Mouse (Mus musculus): ENCODE data around the gene Fam47e. TPM values are rescaled to one million over a fixed set of nuclear protein-coding genes. Genes with fewer than 3 reads are reported as not detected.

The Fam47e gene
- total and polyA plus RNA-seq, 3 experiments, result not detected

DNA sequence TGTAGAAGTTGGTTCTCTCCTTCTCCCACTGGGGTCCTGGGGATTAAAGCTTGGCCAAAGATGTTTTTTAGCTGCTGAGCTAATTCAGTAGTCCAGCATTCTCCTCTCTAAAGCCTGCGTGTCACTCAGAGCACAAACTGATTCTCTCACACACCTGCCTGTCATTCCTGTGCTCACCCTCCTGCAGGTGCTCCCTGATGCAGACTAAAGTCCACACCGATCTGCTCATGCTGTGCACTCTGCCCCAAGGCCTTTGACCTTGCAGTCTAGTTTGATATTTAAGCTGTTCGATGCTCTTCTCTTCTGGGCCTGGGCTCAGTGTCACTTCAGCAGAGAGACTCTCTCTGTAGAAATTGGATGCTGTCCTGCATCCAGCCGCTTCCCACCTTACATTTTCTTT, 16.4 kb downstream of the Fam47e start:
- H3K9me3 ChIP-seq (replicated peaks; ENCODE audit: insufficient read depth, low read length), result no peaks in the 10 kb centered on the region
- H3K36me3 ChIP-seq (ENCODE audit: control insufficient read depth in 1 of 2, insufficient read depth in 2 of 2, low read length in 2 of 2), result no peaks in the 10 kb centered on the region
- no peak for DNase-seq (ENCODE audit: low read depth, low spot score)
- TF ChIP-seq MEF2A (IDR thresholded peaks at IDR 0.05; ENCODE audit: extremely low read depth, insufficient replicate concordance, low read depth, low read length, poor library complexity, severe bottlenecking), result no peak
- no peak for TF ChIP-seq MAZ (IDR thresholded peaks at IDR 0.05; ENCODE audit: low read depth, low read length)
- no peak for TF ChIP-seq RAD21 (IDR thresholded peaks at IDR 0.05; ENCODE audit: low read depth, low read length)
- TF ChIP-seq HCFC1 (IDR thresholded peaks at IDR 0.05; ENCODE audit: low read depth, low read length), result no peak
- no peak for TF ChIP-seq CHD2 (IDR thresholded peaks at IDR 0.05; ENCODE audit: low read length)
- no peak for TF ChIP-seq GABPA (IDR thresholded peaks at IDR 0.05; ENCODE audit: low read depth, low read length)
- no peak for TF ChIP-seq GATA1 (IDR thresholded peaks at IDR 0.05; ENCODE audit: low read depth, low read length)
- TF ChIP-seq KAT2A (conservative IDR thresholded peaks at IDR 0.05; ENCODE audit: low read depth, low read length), result no peak
- no peak for TF ChIP-seq MAX (IDR thresholded peaks at IDR 0.05; ENCODE audit: low read length)
- no peak for TF ChIP-seq BHLHE40 (IDR thresholded peaks at IDR 0.05; ENCODE audit: borderline replicate concordance, low read depth, low read length)
- no peak for TF ChIP-seq ZNF384 (IDR thresholded peaks at IDR 0.05; ENCODE audit: low read depth, low read length)
- TF ChIP-seq RCOR1 (IDR thresholded peaks at IDR 0.05; ENCODE audit: low read depth, low read length), result no peak
- no peak for TF ChIP-seq EP300 (IDR thresholded peaks at IDR 0.05; ENCODE audit: low read depth in 1 of 2, low read length in 2 of 2)
- no peak for TF ChIP-seq POLR2AphosphoS5 (IDR thresholded peaks at IDR 0.05; ENCODE audit: borderline replicate concordance, low read depth, low read length)
- no peak for TF ChIP-seq TCF12 (IDR thresholded peaks at IDR 0.05; ENCODE audit: low read depth, low read length)
- TF ChIP-seq USF1 (IDR thresholded peaks at IDR 0.05; ENCODE audit: low read depth, low read length), result no peak
- no peak for TF ChIP-seq MYB (IDR thresholded peaks at IDR 0.05; ENCODE audit: low read depth, low read length)
- no peak for TF ChIP-seq MAFK (IDR thresholded peaks at IDR 0.05; ENCODE audit: borderline replicate concordance, low read depth, low read length)
- no peaks in the 10 kb centered on the region for H3K27me3 ChIP-seq (ENCODE audit: control insufficient read depth in 1 of 2, insufficient read depth in 2 of 2, low read length in 2 of 2)
- no peaks in the 10 kb centered on the region for H3K4me1 ChIP-seq (ENCODE audit: control insufficient read depth in 1 of 2, insufficient read depth in 2 of 2, low read length in 2 of 2)
- H3K79me2 ChIP-seq (ENCODE audit: control insufficient read depth, insufficient read depth, low read length, poor library complexity), result no peaks in the 10 kb centered on the region
- no peak overlapping the region for H3K27ac ChIP-seq (ENCODE audit: control insufficient read depth, low read depth, low read length)
- no peak overlapping the region for H3K9ac ChIP-seq (ENCODE audit: control insufficient read depth, low read depth, low read length, poor library complexity, severe bottlenecking)
- no peak overlapping the region for H3K4me3 ChIP-seq (ENCODE audit: control insufficient read depth in 1 of 2, insufficient read depth in 1 of 2, low read depth in 2 of 2, low read length in 2 of 2)

DNA sequence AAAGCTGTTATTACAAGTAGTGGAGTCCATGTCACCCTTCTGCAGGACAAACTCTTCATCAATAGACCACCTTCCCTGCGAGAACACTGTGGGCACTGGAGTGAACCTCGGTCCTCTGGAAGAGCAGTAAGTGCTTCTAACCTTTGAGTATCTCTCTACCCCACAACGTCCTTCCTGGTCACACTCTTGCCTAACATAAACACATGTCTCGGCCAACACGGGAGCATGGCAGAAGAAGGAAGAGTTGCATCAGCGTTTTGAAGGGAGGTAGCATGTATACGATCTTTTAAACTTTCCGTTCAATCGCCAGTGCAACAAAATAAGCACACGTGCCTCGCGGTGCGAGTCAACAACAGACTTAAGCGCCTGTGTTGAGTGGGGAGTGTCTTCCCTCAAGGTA, 24.7 kb downstream of the Fam47e start:
- Histone ChIP-seq H3K36me3 (ENCODE audit: control insufficient read depth in 1 of 2, insufficient read depth in 2 of 2, low read length in 2 of 2) (no peaks in the 10 kb centered on the region), H3K27me3 (ENCODE audit: control insufficient read depth in 1 of 2, insufficient read depth in 2 of 2, low read length in 2 of 2) (0 out of 4 replicates have a peak, but pooled peaks cover 0 to 2% of the 10 kb centered on the region in 2 experiments), H3K27ac (ENCODE audit: control insufficient read depth, low read depth, low read length) (no peak overlapping the region), H3K4me3 (ENCODE audit: control insufficient read depth in 1 of 2, insufficient read depth in 1 of 2, low read depth in 2 of 2, low read length in 2 of 2) (no peak overlapping the region), H3K9ac (ENCODE audit: control insufficient read depth, low read depth, low read length, poor library complexity, severe bottlenecking) (no peak overlapping the region), H3K79me2 (ENCODE audit: control insufficient read depth, insufficient read depth, low read length, poor library complexity) (no peaks in the 10 kb centered on the region), H3K4me1 (ENCODE audit: control insufficient read depth in 1 of 2, insufficient read depth in 2 of 2, low read length in 2 of 2) (no peaks in the 10 kb centered on the region), H3K9me3 (replicated peaks; ENCODE audit: insufficient read depth, low read length) (no peaks in the 10 kb centered on the region)
- TF ChIP-seq E2F4 (IDR thresholded peaks at IDR 0.05; ENCODE audit: borderline replicate concordance, low read depth, low read length), result no peak
- no peak for TF ChIP-seq BHLHE40 (IDR thresholded peaks at IDR 0.05; ENCODE audit: borderline replicate concordance, low read depth, low read length)
- no peak for TF ChIP-seq TCF12 (IDR thresholded peaks at IDR 0.05; ENCODE audit: low read depth, low read length)
- TF ChIP-seq MYB (IDR thresholded peaks at IDR 0.05; ENCODE audit: low read depth, low read length), result no peak
- no peak for TF ChIP-seq RCOR1 (IDR thresholded peaks at IDR 0.05; ENCODE audit: low read depth, low read length)
- no peak for TF ChIP-seq ZKSCAN1 (IDR thresholded peaks at IDR 0.05; ENCODE audit: low read depth, low read length)
- TF ChIP-seq SMC3 (IDR thresholded peaks at IDR 0.05; ENCODE audit: low read depth, low read length), result no peak
- no peak for TF ChIP-seq CHD2 (IDR thresholded peaks at IDR 0.05; ENCODE audit: low read length)
- TF ChIP-seq MAFK (IDR thresholded peaks at IDR 0.05; ENCODE audit: borderline replicate concordance, low read depth, low read length), result no peak
- TF ChIP-seq ZNF384 (IDR thresholded peaks at IDR 0.05; ENCODE audit: low read depth, low read length), result no peak
- no peak for TF ChIP-seq ZC3H11A (IDR thresholded peaks at IDR 0.05; ENCODE audit: low read depth, low read length)
- no peak for TF ChIP-seq HCFC1 (IDR thresholded peaks at IDR 0.05; ENCODE audit: low read depth, low read length)
- no peak for TF ChIP-seq UBTF (IDR thresholded peaks at IDR 0.05; ENCODE audit: borderline replicate concordance, insufficient read depth, low read depth, low read length)
- no peak for TF ChIP-seq CHD1 (IDR thresholded peaks at IDR 0.05; ENCODE audit: low read depth, low read length)
- no peak for TF ChIP-seq GABPA (IDR thresholded peaks at IDR 0.05; ENCODE audit: low read depth, low read length)
- TF ChIP-seq POLR2AphosphoS2 (IDR thresholded peaks at IDR 0.05; ENCODE audit: low read length), result no peak
- no peak for DNase-seq (ENCODE audit: low read depth, low spot score)

All from MEL (cell line).